Mouse (Mus musculus): ENCODE data around the gene Tead4.
"Not testable (repeated sequence)": the region's sequence is repeated elsewhere in the genome, so short reads cannot be mapped to it uniquely, and the experiment has no call there.

Tead4 gene

GRCm38 (mm10) chr6:128300134-128301001, at the start of gene Tead4:
Gene Tead4, minus strand, starts transcription at chr6:128300823.
- DNase-seq (ENCODE audit: extremely low read depth, low read depth) = no peak

GRCm38 (mm10) chr6:128349711-128350110, 49.1 kb upstream of the Tead4 start:
- DNase-seq (ENCODE audit: extremely low read depth, low read depth) = no peak

- DNase-seq (ENCODE audit: extremely low read depth, low read depth) = no peak
These were observed 46.2 kb upstream of the Tead4 start for GRCm38 (mm10) chr6:128346782-128347181.

GRCm38 (mm10) chr6:128345623-128346022, 45.0 kb upstream of the Tead4 start:
- peak; percentile 55 for DNase-seq (ENCODE audit: extremely low read depth, low read depth)

GRCm38 (mm10) chr6:128341956-128342723, 41.5 kb upstream of the Tead4 start:
- DNase-seq (ENCODE audit: extremely low read depth, low read depth) = no peak

- DNase-seq (ENCODE audit: extremely low read depth, low read depth) = no peak
These were observed 38.3 kb upstream of the Tead4 start for GRCm38 (mm10) chr6:128338876-128339275.

- no peak for DNase-seq (ENCODE audit: extremely low read depth, low read depth)
These were observed 36.8 kb upstream of the Tead4 start for GRCm38 (mm10) chr6:128337467-128337866.

- peak; percentile 19 for DNase-seq (ENCODE audit: extremely low read depth, low read depth)
These were observed 33.9 kb upstream of the Tead4 start for GRCm38 (mm10) chr6:128334397-128335124.

- DNase-seq (ENCODE audit: extremely low read depth, low read depth) = peak; percentile 62
These were observed 17.7 kb upstream of the Tead4 start for GRCm38 (mm10) chr6:128318317-128318716.

- no peak for DNase-seq (ENCODE audit: extremely low read depth, low read depth)
These were observed 15.0 kb upstream of the Tead4 start for GRCm38 (mm10) chr6:128315597-128315996.

GRCm38 (mm10) chr6:128314796-128315195, 14.2 kb upstream of the Tead4 start:
- DNase-seq (ENCODE audit: extremely low read depth, low read depth) = no peak

- peak; percentile 60 for DNase-seq (ENCODE audit: extremely low read depth, low read depth)
These were observed 7.7 kb upstream of the Tead4 start for GRCm38 (mm10) chr6:128308311-128308710.

GRCm38 (mm10) chr6:128304801-128305200, 4.2 kb upstream of the Tead4 start:
- DNase-seq (ENCODE audit: extremely low read depth, low read depth) = no peak

- not testable (repeated sequence) for DNase-seq (ENCODE audit: extremely low read depth, low read depth)
These were observed 2.0 kb upstream of the Tead4 start for GRCm38 (mm10) chr6:128302640-128303039.

GRCm38 (mm10) chr6:128301891-128302290, 1.3 kb upstream of the Tead4 start:
- no peak for DNase-seq (ENCODE audit: extremely low read depth, low read depth)

GRCm38 (mm10) chr6:128301458-128301857, 835 bp upstream of the Tead4 start:
- no peak for DNase-seq (ENCODE audit: extremely low read depth, low read depth)

- DNase-seq (ENCODE audit: extremely low read depth, low read depth) = no peak
These were observed 1.1 kb downstream of the Tead4 start for GRCm38 (mm10) chr6:128299292-128300133.

- no peak for DNase-seq (ENCODE audit: extremely low read depth, low read depth)
These were observed 2.4 kb downstream of the Tead4 start for GRCm38 (mm10) chr6:128298246-128298645.

- DNase-seq (ENCODE audit: extremely low read depth, low read depth) = no peak
These were observed 3.8 kb downstream of the Tead4 start for GRCm38 (mm10) chr6:128296750-128297393.
